8 mouse cellular contexts compared by ENCODE assay signal in genomic region chr17:8164701-8165607, GRCm38 (mm10). TPM values are rescaled to one million over a fixed set of nuclear protein-coding genes. Genes with fewer than 3 reads are reported as not detected.
DNase-seq lines count a peak whose midpoint lies in the region; ATAC-seq and TF ChIP-seq lines count a peak whose summit lies in the region.
"Not testable (repeated sequence)": the region's sequence is repeated elsewhere in the genome, so short reads cannot be mapped to it uniquely, and the experiment has no call there.

Fgfr1op (plus strand) TSS chr17:8165501.

- H3K4me2 ChIP-seq in liver, embryonic 15.5 days = peak within 1 kb of the TSS; percentile 58
- H3K4me2 ChIP-seq in myocyte (ENCODE audit: low read depth) = peak within 1 kb of the TSS; percentile 80
- peak within 1 kb of the TSS; percentile 33 for H3K4me2 ChIP-seq in stomach, postnatal 0 days (replicated peaks; ENCODE audit: low read depth)

- peak within 1 kb of the TSS; percentile 71 for H3K27ac ChIP-seq in MEL (ENCODE audit: control insufficient read depth, low read depth, low read length)
- peak within 1 kb of the TSS; percentile 87 for H3K27ac ChIP-seq in layer of hippocampus, adult 2 months
- H3K27ac ChIP-seq in liver, embryonic 15.5 days (replicated peaks) = 0 out of 2 replicates have a peak within 1 kb of the TSS, but pooled peaks have one; percentile 59
- peak within 1 kb of the TSS; percentile 65; the same call in 1 of the 2 replicates for H3K27ac ChIP-seq in stomach, postnatal 0 days (replicated peaks)

- not testable (repeated sequence) for TF ChIP-seq EP300 in MEL (IDR thresholded peaks at IDR 0.05; ENCODE audit: low read depth in 1 of 2, low read length in 2 of 2); stomach, postnatal 0 days (optimal IDR thresholded peaks at IDR 0.05)

- not testable (repeated sequence) for TF ChIP-seq RAD21 in MEL (IDR thresholded peaks at IDR 0.05; ENCODE audit: low read depth, low read length)

- H3K36me3 ChIP-seq in MEL (ENCODE audit: control insufficient read depth in 1 of 2, insufficient read depth in 2 of 2, low read length in 2 of 2) = peaks cover 0 to 12% of the 10 kb centered on the region in 2 experiments
- H3K36me3 ChIP-seq in liver, embryonic 15.5 days (replicated peaks) = peaks cover 13% of the 10 kb centered on the region
- H3K36me3 ChIP-seq in myocyte (ENCODE audit: control insufficient read depth, insufficient read depth); stomach, postnatal 0 days (ENCODE audit: control insufficient read depth, insufficient read depth, low read length): not testable (repeated sequence)

- not testable (repeated sequence) for H3K27me3 ChIP-seq in MEL (ENCODE audit: control insufficient read depth in 1 of 2, insufficient read depth in 2 of 2, low read length in 2 of 2); liver, embryonic 15.5 days; myocyte (ENCODE audit: control insufficient read depth, insufficient read depth, insufficient read length); stomach, postnatal 0 days (ENCODE audit: control insufficient read depth, insufficient read depth, low read length)

- peak; percentile 91 to 93 for ATAC-seq in hematopoietic stem cell, adult 5-6 weeks (replicated peaks in 1 of 2; ENCODE audit: insufficient read depth in 1 of 2, low FRiP score in 2 of 2, low TSS enrichment in 1 of 2, low read depth in 1 of 2, poor library complexity in 2 of 2, severe bottlenecking in 2 of 2)
- peak; percentile 97 for ATAC-seq in liver, embryonic 15.5 days (ENCODE audit: insufficient read depth)
- ATAC-seq in stomach, postnatal 0 days (ENCODE audit: low FRiP score, low TSS enrichment) = peak; percentile 98

- peak; percentile 57 to 64; a peak in 3 of 4 replicates for TF ChIP-seq POLR2A in MEL (IDR thresholded peaks at IDR 0.05; ENCODE audit: control insufficient read depth in 1 of 2, insufficient read depth in 1 of 2, low read depth in 1 of 2, low read length in 2 of 2, poor library complexity in 1 of 2)
- TF ChIP-seq POLR2A in myocyte (IDR thresholded peaks at IDR 0.05; ENCODE audit: insufficient read length, low read depth) = not testable (repeated sequence)

- H3K9ac ChIP-seq in MEL (ENCODE audit: control insufficient read depth, low read depth, low read length, poor library complexity, severe bottlenecking) = peak within 1 kb of the TSS; percentile 89
- H3K9ac ChIP-seq in liver, embryonic 15.5 days = peak within 1 kb of the TSS; percentile 60; the same call in 1 of the 2 replicates
- peak within 1 kb of the TSS; percentile 52; the same call in 1 of the 2 replicates for H3K9ac ChIP-seq in stomach, postnatal 0 days (ENCODE audit: low read length)

- peak; percentile 59 for DNase-seq in MEL (ENCODE audit: low read depth, low spot score)
- peak; percentile 86 for DNase-seq in cerebellum, adult 9-10 months
- DNase-seq in frontal cortex, postnatal 25 days (ENCODE audit: low spot score in 2 of 2) = peak; percentile 61 to 69
- peak; percentile 31 to 34 for DNase-seq in layer of hippocampus, adult 2 months (ENCODE audit: low spot score in 2 of 2)
- DNase-seq in stomach, postnatal 0 days (ENCODE audit: low spot score) = not testable (repeated sequence)

- peaks cover 13% of the 10 kb centered on the region for H3K79me2 ChIP-seq in MEL (ENCODE audit: control insufficient read depth, insufficient read depth, low read length, poor library complexity)
- H3K79me2 ChIP-seq in myocyte (ENCODE audit: control insufficient read depth, insufficient read depth) = not testable (repeated sequence)

- 1% methylated on average over 17 of the region's 55 CpGs for WGBS in liver, embryonic 15.5 days (ENCODE audit: insufficient replicate concordance)
- WGBS in stomach, postnatal 0 days = 2% methylated on average over 10 of the region's 55 CpGs

- H3K9me3 ChIP-seq in MEL (replicated peaks; ENCODE audit: insufficient read depth, low read length); liver, embryonic 15.5 days (replicated peaks); stomach, postnatal 0 days (ENCODE audit: control insufficient read depth, low read length): not testable (repeated sequence)

- peak within 1 kb of the TSS; percentile 53 for H3ac ChIP-seq in myocyte (ENCODE audit: control insufficient read depth, insufficient read length)

- H3K4me3 ChIP-seq in MEL (ENCODE audit: control insufficient read depth in 1 of 2, insufficient read depth in 1 of 2, low read depth in 2 of 2, low read length in 2 of 2) = peak within 1 kb of the TSS; percentile 75 to 94
- peak within 1 kb of the TSS; percentile 61 for H3K4me3 ChIP-seq in layer of hippocampus, adult 2 months
- H3K4me3 ChIP-seq in liver, embryonic 15.5 days (replicated peaks) = peak within 1 kb of the TSS; percentile 65
- H3K4me3 ChIP-seq in myocyte = peak within 1 kb of the TSS; percentile 31
- H3K4me3 ChIP-seq in stomach, postnatal 0 days (ENCODE audit: low read depth, low read length) = peak within 1 kb of the TSS; percentile 43

- TF ChIP-seq CTCF in MEL (IDR thresholded peaks at IDR 0.05 in 2 of 3, conservative IDR thresholded peaks at IDR 0.05 in 1 of 3; ENCODE audit: control insufficient read depth in 1 of 3, insufficient read depth in 1 of 3, low read depth in 2 of 3, low read length in 3 of 3, poor library complexity in 1 of 3, severe bottlenecking in 1 of 3); layer of hippocampus, adult 2 months (conservative IDR thresholded peaks at IDR 0.05); stomach, postnatal 0 days (IDR thresholded peaks at IDR 0.05; ENCODE audit: low read depth): not testable (repeated sequence)

- H3K4me1 ChIP-seq in MEL (ENCODE audit: control insufficient read depth in 1 of 2, insufficient read depth in 2 of 2, low read length in 2 of 2); liver, embryonic 15.5 days (replicated peaks); stomach, postnatal 0 days (replicated peaks; ENCODE audit: control insufficient read depth, insufficient read depth): not testable (repeated sequence)

TF ChIP-seq in MEL, 35 proteins besides CTCF, POLR2A, EP300 and RAD21:
- TF ChIP-seq SIN3A (IDR thresholded peaks at IDR 0.05; ENCODE audit: low read length) (peak; percentile 26; the same call in 1 of the 2 replicates), NELFE (IDR thresholded peaks at IDR 0.05; ENCODE audit: low read depth, low read length) (peak; percentile 40; the same call in 1 of the 2 replicates)

RNA-seq across cellular contexts. Expression of gene Fgfr1op, which starts in this region (rescaled TPM):
- 37.6 and 43.5 TPM in 2 replicates for total RNA-seq in MEL (2012; rRNA removed)
- polyA plus RNA-seq in MEL (2012; ENCODE audit: insufficient read depth in 1 of 2, insufficient read length in 2 of 2, low read depth in 1 of 2, low replicate concordance in 2 of 2, missing spikeins in 1 of 2) (10 to 100 TPM in 1 of 2 experiments, not detected in 1; 44.5 TPM), myocyte (2012; fragmentation: generic; extraction: Trizol) (5.3 TPM)
- 57.5 and 64.7 TPM in 2 replicates for total RNA-seq in hematopoietic stem cell, adult 5-6 weeks (2017)
- 10 to 100 TPM; 12.4 to 14.3 TPM for total RNA-seq in layer of hippocampus, adult 2 months (2021)
- 9.7 and 9.8 TPM in 2 replicates for polyA plus RNA-seq in liver, embryonic 15.5 days (2015; fragmentation: Nextera tagmentation; extraction: Ambion mirVana)
- polyA plus RNA-seq in stomach, postnatal 0 days (2015; fragmentation: Nextera tagmentation; extraction: Ambion mirVana) = 12.7 and 12.8 TPM in 2 replicates

Comparison
In these comparisons a context has a peak if more than half of its experiments do, and no peak if none do; other contexts are left out.
1. H3K4me3 ChIP-seq: peak in every context shown above with its lines; median percentile 84 in MEL; 65 in liver, embryonic 15.5 days; 61 in layer of hippocampus, adult 2 months; 43 in stomach, postnatal 0 days; 31 in myocyte.